Mouse (Mus musculus): ENCODE data around the gene Mtfmt. TPM values are rescaled to one million over a fixed set of nuclear protein-coding genes. Genes with fewer than 3 reads are reported as not detected.

Mtfmt gene
- polyA plus RNA-seq, 1 experiment from 2014 or later = 15.8 TPM

GRCm38 (mm10) chr9:65428003-65428402 is 7.6 kb upstream of the Mtfmt start:
- 80% methylated on average over 5 of the region's 5 CpGs for WGBS
- Histone ChIP-seq H3K27ac (replicated peaks in 1 of 2; ENCODE audit: control insufficient read depth in 1 of 2, insufficient read depth in 1 of 2, low read depth in 2 of 2, low read length in 2 of 2) (no peak overlapping the region), H3K4me1 (ENCODE audit: control insufficient read depth in 2 of 2, insufficient read depth in 2 of 2, low read length in 2 of 2) (no peaks in the 10 kb centered on the region), H3K27me3 (ENCODE audit: control insufficient read depth, insufficient read depth, low read length) (no peaks in the 10 kb centered on the region), H3K9me3 (ENCODE audit: control insufficient read depth, low read length) (no peaks in the 10 kb centered on the region), H3K4me2 (ENCODE audit: low read length) (no peak overlapping the region), H3K36me3 (ENCODE audit: control insufficient read depth, insufficient read depth, low read length) (no peaks in the 10 kb centered on the region), H3K4me3 (ENCODE audit: control insufficient read depth in 1 of 2, insufficient read depth in 1 of 2, low read depth in 1 of 2, low read length in 2 of 2) (no peak overlapping the region), H3K9ac (ENCODE audit: low read length) (no peak overlapping the region)
- ATAC-seq (ENCODE audit: insufficient number of reproducible peaks, insufficient read depth, low FRiP score, low read depth) = no peak

GRCm38 (mm10) chr9:65430401-65430800 is 5.2 kb upstream of the Mtfmt start:
- Histone ChIP-seq H3K4me2 (ENCODE audit: low read length) (no peak overlapping the region), H3K4me3 (ENCODE audit: control insufficient read depth in 1 of 2, insufficient read depth in 1 of 2, low read depth in 1 of 2, low read length in 2 of 2) (no peak overlapping the region), H3K27ac (replicated peaks in 1 of 2; ENCODE audit: control insufficient read depth in 1 of 2, insufficient read depth in 1 of 2, low read depth in 2 of 2, low read length in 2 of 2) (no peak overlapping the region), H3K9ac (ENCODE audit: low read length) (no peak overlapping the region), H3K36me3 (ENCODE audit: control insufficient read depth, insufficient read depth, low read length) (no peaks in the 10 kb centered on the region), H3K27me3 (ENCODE audit: control insufficient read depth, insufficient read depth, low read length) (no peaks in the 10 kb centered on the region), H3K4me1 (ENCODE audit: control insufficient read depth in 2 of 2, insufficient read depth in 2 of 2, low read length in 2 of 2) (no peaks in the 10 kb centered on the region), H3K9me3 (ENCODE audit: control insufficient read depth, low read length) (no peaks in the 10 kb centered on the region)
- ATAC-seq (ENCODE audit: insufficient number of reproducible peaks, insufficient read depth, low FRiP score, low read depth) = no peak

GRCm38 (mm10) chr9:65430921-65431320 is 4.7 kb upstream of the Mtfmt start:
- WGBS = 84% methylated on average over 5 of the region's 5 CpGs
- no peaks in the 10 kb centered on the region for H3K4me1 ChIP-seq (ENCODE audit: control insufficient read depth in 2 of 2, insufficient read depth in 2 of 2, low read length in 2 of 2)
- H3K9me3 ChIP-seq (ENCODE audit: control insufficient read depth, low read length) = no peaks in the 10 kb centered on the region
- H3K36me3 ChIP-seq (ENCODE audit: control insufficient read depth, insufficient read depth, low read length) = no peaks in the 10 kb centered on the region
- no peak overlapping the region for H3K4me2 ChIP-seq (ENCODE audit: low read length)
- no peak for ATAC-seq (ENCODE audit: insufficient number of reproducible peaks, insufficient read depth, low FRiP score, low read depth)
- no peaks in the 10 kb centered on the region for H3K27me3 ChIP-seq (ENCODE audit: control insufficient read depth, insufficient read depth, low read length)
- H3K4me3 ChIP-seq (ENCODE audit: control insufficient read depth in 1 of 2, insufficient read depth in 1 of 2, low read depth in 1 of 2, low read length in 2 of 2) = no peak overlapping the region
- H3K9ac ChIP-seq (ENCODE audit: low read length) = no peak overlapping the region
- H3K27ac ChIP-seq (replicated peaks in 1 of 2; ENCODE audit: control insufficient read depth in 1 of 2, insufficient read depth in 1 of 2, low read depth in 2 of 2, low read length in 2 of 2) = no peak overlapping the region

GRCm38 (mm10) chr9:65432236-65432635 is 3.3 kb upstream of the Mtfmt start:
- peaks cover 2 to 5% of the 10 kb centered on the region in 2 experiments; a peak in 2 of 4 replicates for H3K4me1 ChIP-seq (ENCODE audit: control insufficient read depth in 2 of 2, insufficient read depth in 2 of 2, low read length in 2 of 2)
- 1% methylated on average over 3 of the region's 3 CpGs for WGBS

GRCm38 (mm10) chr9:65434140-65434539 is 1.4 kb upstream of the Mtfmt start:
- Histone ChIP-seq H3K4me2 (ENCODE audit: low read length) (no peak overlapping the region), H3K4me1 (ENCODE audit: control insufficient read depth in 2 of 2, insufficient read depth in 2 of 2, low read length in 2 of 2) (peaks cover 2 to 5% of the 10 kb centered on the region in 2 experiments; a peak in 2 of 4 replicates), H3K36me3 (ENCODE audit: control insufficient read depth, insufficient read depth, low read length) (no peaks in the 10 kb centered on the region), H3K9ac (ENCODE audit: low read length) (no peak overlapping the region), H3K9me3 (ENCODE audit: control insufficient read depth, low read length) (no peaks in the 10 kb centered on the region), H3K27me3 (ENCODE audit: control insufficient read depth, insufficient read depth, low read length) (no peaks in the 10 kb centered on the region), H3K4me3 (ENCODE audit: control insufficient read depth in 1 of 2, insufficient read depth in 1 of 2, low read depth in 1 of 2, low read length in 2 of 2) (no peak overlapping the region), H3K27ac (replicated peaks in 1 of 2; ENCODE audit: control insufficient read depth in 1 of 2, insufficient read depth in 1 of 2, low read depth in 2 of 2, low read length in 2 of 2) (no peak overlapping the region)
- ATAC-seq (ENCODE audit: insufficient number of reproducible peaks, insufficient read depth, low FRiP score, low read depth) = no peak
- WGBS = 66% methylated on average over 5 of the region's 5 CpGs

More at GRCm38 (mm10) chr9:65432236-65432635, 3.3 kb upstream of the Mtfmt start:
- H3K4me2 ChIP-seq (ENCODE audit: low read length) = no peak overlapping the region
- H3K36me3 ChIP-seq (ENCODE audit: control insufficient read depth, insufficient read depth, low read length) = no peaks in the 10 kb centered on the region
- H3K4me3 ChIP-seq (ENCODE audit: control insufficient read depth in 1 of 2, insufficient read depth in 1 of 2, low read depth in 1 of 2, low read length in 2 of 2) = no peak overlapping the region
- H3K27ac ChIP-seq (replicated peaks in 1 of 2; ENCODE audit: control insufficient read depth in 1 of 2, insufficient read depth in 1 of 2, low read depth in 2 of 2, low read length in 2 of 2) = no peak overlapping the region
- H3K9ac ChIP-seq (ENCODE audit: low read length) = no peak overlapping the region
- ATAC-seq (ENCODE audit: insufficient number of reproducible peaks, insufficient read depth, low FRiP score, low read depth) = no peak
- no peaks in the 10 kb centered on the region for H3K27me3 ChIP-seq (ENCODE audit: control insufficient read depth, insufficient read depth, low read length)
- no peaks in the 10 kb centered on the region for H3K9me3 ChIP-seq (ENCODE audit: control insufficient read depth, low read length)

GRCm38 (mm10) chr9:65435211-65435610 is 371 bp upstream of the Mtfmt start:
- WGBS = 61% methylated on average over 4 of the region's 4 CpGs
- Histone ChIP-seq H3K9me3 (ENCODE audit: control insufficient read depth, low read length) (no peaks in the 10 kb centered on the region), H3K4me2 (ENCODE audit: low read length) (no peak overlapping the region)

GRCm38 (mm10) chr9:65444692-65445091 is 9.1 kb downstream of the Mtfmt start:
- Histone ChIP-seq H3K4me1 (ENCODE audit: control insufficient read depth in 2 of 2, insufficient read depth in 2 of 2, low read length in 2 of 2) (no peaks in the 10 kb centered on the region), H3K4me2 (ENCODE audit: low read length) (no peak overlapping the region), H3K36me3 (ENCODE audit: control insufficient read depth, insufficient read depth, low read length) (peaks cover 84% of the 10 kb centered on the region), H3K4me3 (ENCODE audit: control insufficient read depth in 1 of 2, insufficient read depth in 1 of 2, low read depth in 1 of 2, low read length in 2 of 2) (no peak overlapping the region), H3K9me3 (ENCODE audit: control insufficient read depth, low read length) (no peaks in the 10 kb centered on the region), H3K9ac (ENCODE audit: low read length) (no peak overlapping the region), H3K27ac (replicated peaks in 1 of 2; ENCODE audit: control insufficient read depth in 1 of 2, insufficient read depth in 1 of 2, low read depth in 2 of 2, low read length in 2 of 2) (no peak overlapping the region), H3K27me3 (ENCODE audit: control insufficient read depth, insufficient read depth, low read length) (no peaks in the 10 kb centered on the region)
- WGBS = 88% methylated on average over 4 of the region's 4 CpGs
- ATAC-seq (ENCODE audit: insufficient number of reproducible peaks, insufficient read depth, low FRiP score, low read depth) = no peak

More at GRCm38 (mm10) chr9:65435211-65435610, 371 bp upstream of the Mtfmt start:
- ATAC-seq (ENCODE audit: insufficient number of reproducible peaks, insufficient read depth, low FRiP score, low read depth) = no peak
- Histone ChIP-seq H3K27ac (replicated peaks in 1 of 2; ENCODE audit: control insufficient read depth in 1 of 2, insufficient read depth in 1 of 2, low read depth in 2 of 2, low read length in 2 of 2) (no peak overlapping the region), H3K27me3 (ENCODE audit: control insufficient read depth, insufficient read depth, low read length) (no peaks in the 10 kb centered on the region), H3K4me1 (ENCODE audit: control insufficient read depth in 2 of 2, insufficient read depth in 2 of 2, low read length in 2 of 2) (peaks cover 2 to 5% of the 10 kb centered on the region in 2 experiments; a peak in 2 of 4 replicates), H3K9ac (ENCODE audit: low read length) (no peak overlapping the region), H3K4me3 (ENCODE audit: control insufficient read depth in 1 of 2, insufficient read depth in 1 of 2, low read depth in 1 of 2, low read length in 2 of 2) (peak overlapping the region in 1 of 2 experiments; percentile 88; a peak in 1 of 4 replicates), H3K36me3 (ENCODE audit: control insufficient read depth, insufficient read depth, low read length) (peaks cover 1% of the 10 kb centered on the region)

GRCm38 (mm10) chr9:65447951-65448350 is 12.4 kb downstream of the Mtfmt start:
- H3K36me3 ChIP-seq (ENCODE audit: control insufficient read depth, insufficient read depth, low read length) = peaks cover 88% of the 10 kb centered on the region
- ATAC-seq (ENCODE audit: insufficient number of reproducible peaks, insufficient read depth, low FRiP score, low read depth) = no peak
- 84% methylated on average over 6 of the region's 6 CpGs for WGBS
- no peak overlapping the region for H3K9ac ChIP-seq (ENCODE audit: low read length)
- no peaks in the 10 kb centered on the region for H3K27me3 ChIP-seq (ENCODE audit: control insufficient read depth, insufficient read depth, low read length)
- H3K4me1 ChIP-seq (ENCODE audit: control insufficient read depth in 2 of 2, insufficient read depth in 2 of 2, low read length in 2 of 2) = no peaks in the 10 kb centered on the region
- no peaks in the 10 kb centered on the region for H3K9me3 ChIP-seq (ENCODE audit: control insufficient read depth, low read length)
- no peak overlapping the region for H3K27ac ChIP-seq (replicated peaks in 1 of 2; ENCODE audit: control insufficient read depth in 1 of 2, insufficient read depth in 1 of 2, low read depth in 2 of 2, low read length in 2 of 2)
- no peak overlapping the region for H3K4me3 ChIP-seq (ENCODE audit: control insufficient read depth in 1 of 2, insufficient read depth in 1 of 2, low read depth in 1 of 2, low read length in 2 of 2)
- no peak overlapping the region for H3K4me2 ChIP-seq (ENCODE audit: low read length)

All from heart, embryonic 14.5 days (tissue).